Mouse (Mus musculus): ENCODE data around the gene Spata25.

Spata25 gene

DNA sequence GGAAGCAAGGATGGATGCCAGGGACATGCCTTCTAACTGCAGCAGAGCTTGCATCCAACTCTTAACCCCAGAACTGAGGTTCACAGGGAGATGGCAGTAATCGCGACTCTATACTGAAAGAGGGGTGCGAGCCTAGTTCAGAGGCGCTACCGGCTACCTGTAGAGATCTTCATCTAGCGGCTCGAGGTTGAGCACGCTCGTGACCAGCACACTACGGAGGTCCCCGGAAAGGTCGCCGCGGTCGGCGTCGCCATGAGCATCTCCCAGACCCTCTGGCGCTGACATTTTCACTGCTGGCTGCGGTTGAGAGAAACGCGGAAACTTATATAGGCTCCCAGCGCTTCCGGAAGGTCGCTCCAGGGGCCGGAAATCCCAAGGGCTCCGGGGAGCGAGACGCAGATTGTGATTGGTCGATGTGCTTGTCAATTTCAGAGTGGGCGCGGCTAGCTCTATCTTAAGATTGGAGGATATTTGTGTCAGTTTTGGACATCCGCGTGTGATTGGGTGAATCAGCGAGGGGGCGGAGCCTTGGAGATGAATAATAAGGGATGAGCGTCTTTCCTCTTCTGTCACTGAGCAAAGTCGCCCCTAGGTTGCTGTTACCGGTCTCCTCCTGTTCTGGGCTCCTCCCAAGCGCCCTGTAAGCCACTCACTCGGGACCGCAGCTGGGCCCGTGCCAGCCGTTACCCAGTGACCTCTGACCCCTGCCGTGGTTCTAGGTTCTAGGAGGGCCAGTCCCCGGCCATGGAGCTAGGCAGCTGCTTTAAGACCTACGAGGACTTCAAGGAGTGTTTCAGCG is 23.6 kb downstream of the Spata25 start, which contains the start of the genes Acot8 and Zswim3:
Acot8 (minus strand) TSS at position 350 of the 799 bp plus-strand sequence.
Zswim3 (plus strand) TSS at position 566 of the 799 bp plus-strand sequence.
- peak; percentile 100 for DNase-seq (ENCODE audit: low spot score)

DNA sequence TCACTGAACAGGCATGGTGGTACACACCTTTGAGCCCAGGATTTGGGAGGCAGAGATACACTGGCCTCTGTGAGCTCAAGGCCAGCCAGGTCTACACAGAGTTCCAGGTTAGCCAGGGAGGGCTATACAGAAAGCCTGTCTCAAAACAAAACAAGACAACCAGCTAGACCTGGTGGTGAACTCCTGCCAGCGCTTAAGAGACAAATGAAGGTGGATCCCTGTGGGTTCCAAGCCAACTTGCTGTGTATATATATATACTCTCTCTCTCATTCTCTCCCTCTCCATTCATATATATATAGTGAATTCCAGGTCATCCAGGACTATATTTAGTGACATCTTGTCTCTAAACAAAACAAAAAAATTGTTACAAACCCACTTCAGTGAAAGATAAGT is 24.4 kb downstream of the Spata25 start:
- DNase-seq (ENCODE audit: low spot score) = no peak

DNA sequence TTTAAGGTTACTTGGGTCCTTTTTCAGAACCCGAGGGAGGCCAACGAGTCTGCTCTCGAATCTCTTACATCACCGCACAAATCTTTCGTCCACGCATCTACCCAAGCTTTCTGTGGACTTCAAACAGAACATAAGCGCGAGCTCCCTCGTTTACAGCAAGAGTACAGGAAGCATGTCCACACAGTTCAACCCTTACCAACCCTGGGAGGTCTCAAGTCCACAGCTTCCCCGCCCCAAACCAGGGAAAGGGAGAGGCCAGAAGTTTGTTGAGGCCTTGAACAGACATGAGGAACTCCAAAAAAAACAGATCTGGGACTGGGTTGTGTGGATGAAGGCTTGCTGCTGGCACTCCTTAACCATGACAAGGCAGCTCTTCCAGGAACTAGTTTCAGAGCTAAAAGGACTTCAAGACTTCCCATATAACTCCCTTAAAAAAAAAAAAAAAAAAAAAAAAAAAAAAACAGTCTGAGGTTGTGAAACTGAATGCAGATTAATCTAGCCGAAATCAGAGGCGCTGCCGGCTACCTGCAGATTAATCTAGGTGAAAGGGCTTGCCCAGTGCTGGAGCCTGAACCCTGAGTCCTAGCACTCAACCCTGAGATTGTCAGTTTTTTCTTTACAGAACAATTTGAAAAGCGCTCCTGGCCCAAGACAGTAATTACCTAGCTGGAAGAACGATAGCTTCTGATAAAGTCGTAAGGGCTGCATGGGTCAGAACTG is 25.0 kb downstream of the Spata25 start:
- no peak for DNase-seq (ENCODE audit: low spot score)

DNA sequence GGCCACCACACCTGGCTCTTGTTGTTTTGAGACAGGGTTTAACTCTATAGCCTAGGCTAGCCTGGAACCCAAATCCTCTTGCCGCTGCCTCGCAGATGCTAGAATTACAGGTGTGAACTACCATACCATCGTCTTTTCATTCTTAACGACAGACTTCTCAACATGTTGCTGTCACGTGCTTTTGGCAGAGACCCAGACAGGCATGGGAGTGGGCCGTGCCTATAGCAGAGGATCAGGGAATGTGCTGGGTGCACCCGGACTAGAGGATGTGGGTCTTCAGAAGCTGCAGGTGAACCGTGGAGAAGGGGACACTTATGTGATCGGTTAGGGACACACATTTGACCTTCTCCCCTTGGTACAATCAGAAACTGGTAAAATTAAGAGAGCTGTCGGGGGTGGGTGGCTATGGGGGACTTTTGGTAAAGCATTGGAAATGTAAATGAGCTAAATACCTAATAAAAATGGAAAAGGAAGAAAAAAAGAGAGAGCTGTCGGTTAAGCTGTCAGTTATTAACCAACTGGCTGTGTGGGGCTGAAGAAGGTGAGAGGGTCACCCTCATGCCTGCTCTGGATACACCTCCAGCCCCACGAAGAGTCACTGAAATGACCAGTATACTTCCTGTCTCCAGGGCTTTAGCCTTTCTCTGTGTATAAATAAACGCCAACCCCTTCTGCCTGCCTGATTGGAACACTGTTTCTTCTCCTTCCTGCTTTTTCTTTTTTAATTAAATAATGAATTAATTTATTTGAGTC is 27.9 kb downstream of the Spata25 start:
- no peak for DNase-seq (ENCODE audit: low spot score)

DNA sequence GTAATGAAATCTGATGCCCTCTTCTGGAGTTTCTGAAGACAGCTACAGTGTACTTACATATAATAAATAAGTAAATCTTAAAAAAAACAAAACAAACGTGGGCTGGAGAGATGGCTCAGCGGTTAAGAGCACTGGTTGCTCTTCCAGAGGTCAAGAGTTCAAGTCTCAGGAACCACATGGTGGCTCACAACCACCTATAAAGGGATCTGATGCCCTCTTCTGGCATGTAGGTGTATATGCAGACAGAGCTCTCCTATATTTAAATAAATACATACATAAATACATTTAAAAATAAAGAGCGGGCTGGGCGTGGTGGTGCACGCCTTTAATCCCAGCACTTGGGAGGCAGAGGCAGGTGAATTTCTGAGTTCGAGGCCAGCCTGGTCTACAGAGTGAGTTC is 29.8 kb downstream of the Spata25 start:
- DNase-seq (ENCODE audit: low spot score) = peak; percentile 38

DNA sequence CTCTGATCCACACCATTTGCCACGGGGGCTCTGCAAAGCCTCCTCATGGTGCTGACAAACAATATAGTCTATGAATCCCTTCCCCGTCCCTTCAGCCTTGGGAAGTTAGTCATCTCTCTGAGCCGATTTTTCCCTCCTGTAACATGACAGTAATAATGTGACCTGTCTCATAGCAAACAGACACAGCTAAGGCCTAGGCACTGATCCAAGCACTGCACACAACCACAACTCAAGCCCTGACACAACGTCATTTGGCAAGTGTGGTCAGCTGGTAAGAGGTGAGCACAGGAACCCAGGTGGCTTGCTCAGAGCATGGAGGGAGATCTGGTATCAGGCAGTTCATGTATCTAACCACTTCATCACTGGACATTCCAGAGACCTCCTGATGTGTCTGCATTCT is 32.5 kb downstream of the Spata25 start:
- no peak for DNase-seq (ENCODE audit: low spot score)

DNA sequence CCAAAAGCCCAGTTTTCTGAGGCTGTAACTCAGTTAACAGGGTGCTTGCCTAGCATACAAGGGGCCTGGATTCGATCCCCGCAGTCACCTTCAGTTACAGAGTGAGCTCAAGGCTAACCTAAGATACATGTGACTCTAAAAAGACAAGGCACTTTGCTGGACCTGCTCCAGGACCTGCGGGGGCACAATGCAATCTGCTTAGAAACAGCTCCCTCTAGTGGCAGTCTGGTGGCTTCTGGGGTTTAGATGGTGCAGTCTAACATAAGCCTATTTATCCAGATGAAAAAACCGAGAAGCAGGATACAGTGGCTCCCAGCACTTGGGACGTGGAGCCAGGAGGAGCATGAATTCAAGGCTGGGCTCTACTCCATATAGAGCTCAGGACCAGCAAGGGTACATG is 34.0 kb downstream of the Spata25 start:
- peak; percentile 92 for DNase-seq (ENCODE audit: low spot score)

DNA sequence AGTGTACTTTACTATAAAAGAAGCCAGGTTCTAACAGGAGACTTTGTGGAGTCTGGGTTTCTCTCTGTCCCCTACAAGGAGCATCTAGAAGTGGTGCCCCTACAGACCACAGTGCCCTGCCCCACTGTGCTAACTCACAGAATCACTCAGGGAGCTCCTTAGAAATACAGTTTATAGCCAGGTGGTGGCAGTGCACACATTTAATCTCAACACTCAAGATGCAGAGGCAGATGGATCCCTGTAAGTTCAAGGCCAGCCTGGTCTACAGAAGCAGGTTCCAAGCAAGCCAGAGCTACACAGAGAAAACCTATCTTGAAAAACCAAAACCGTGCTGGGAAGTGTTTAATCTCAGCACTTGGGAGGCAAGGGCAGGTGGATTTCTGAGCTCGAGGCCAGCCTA is 34.6 kb downstream of the Spata25 start:
- DNase-seq (ENCODE audit: low spot score) = peak; percentile 43

DNA sequence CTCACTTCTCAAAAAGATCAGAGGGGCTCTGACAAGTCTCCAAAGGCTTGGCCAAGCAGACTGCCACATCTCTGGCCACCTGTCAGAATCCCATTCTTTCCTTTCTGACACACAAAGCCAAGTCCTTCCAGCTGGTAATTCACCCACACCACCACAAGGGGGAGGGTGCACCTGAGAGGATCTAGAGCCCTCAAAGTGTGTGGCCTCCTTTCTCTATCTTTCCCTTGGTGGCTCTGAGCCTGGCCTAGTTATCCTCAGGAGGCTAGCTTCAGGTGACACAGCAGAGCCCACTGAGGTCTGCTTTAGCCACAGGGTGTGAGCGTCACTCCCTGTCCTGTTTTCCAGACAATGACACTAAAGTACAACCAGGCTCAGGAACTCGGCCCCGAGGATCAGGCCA is 35.1 kb downstream of the Spata25 start:
- peak; percentile 78 for DNase-seq (ENCODE audit: low spot score)

DNA sequence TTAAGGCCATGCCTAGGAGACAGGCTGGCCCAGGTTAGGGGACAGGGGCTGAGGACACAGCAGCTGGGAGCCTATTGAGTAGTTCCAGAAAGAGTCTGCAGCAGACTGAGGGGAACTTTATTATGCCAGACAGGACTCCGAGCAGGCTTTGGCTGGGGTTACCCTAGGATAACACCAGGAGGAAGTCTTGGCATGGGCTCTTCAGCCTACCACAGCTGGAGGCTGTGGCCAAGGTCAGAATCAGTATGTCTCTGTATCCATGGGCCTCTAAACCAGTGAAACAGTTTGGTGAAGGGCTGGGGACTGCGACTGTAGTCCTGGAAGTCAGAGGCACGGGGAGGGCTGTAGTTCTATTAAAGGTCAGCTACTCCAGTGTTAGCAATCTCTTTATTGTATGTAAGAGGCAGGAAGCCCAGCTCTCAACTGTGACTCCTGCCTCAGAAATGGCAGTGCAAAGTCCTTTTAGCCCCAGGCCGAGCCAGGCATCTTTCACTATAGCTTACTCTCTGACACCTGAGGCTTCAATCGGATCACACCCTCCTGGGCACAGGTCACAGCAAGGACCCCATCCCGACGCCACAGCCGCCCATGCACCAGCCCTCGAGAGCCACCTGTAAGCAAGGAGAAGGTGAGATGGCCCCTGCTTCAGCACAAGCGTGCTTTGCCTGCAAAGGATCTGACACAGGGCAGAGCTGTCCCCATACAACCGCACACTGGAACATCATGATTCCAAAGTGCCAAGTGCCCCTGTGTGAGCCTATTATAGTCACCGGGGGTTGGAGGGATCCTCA is 35.7 kb downstream of the Spata25 start:
- no peak for DNase-seq (ENCODE audit: low spot score)

DNA sequence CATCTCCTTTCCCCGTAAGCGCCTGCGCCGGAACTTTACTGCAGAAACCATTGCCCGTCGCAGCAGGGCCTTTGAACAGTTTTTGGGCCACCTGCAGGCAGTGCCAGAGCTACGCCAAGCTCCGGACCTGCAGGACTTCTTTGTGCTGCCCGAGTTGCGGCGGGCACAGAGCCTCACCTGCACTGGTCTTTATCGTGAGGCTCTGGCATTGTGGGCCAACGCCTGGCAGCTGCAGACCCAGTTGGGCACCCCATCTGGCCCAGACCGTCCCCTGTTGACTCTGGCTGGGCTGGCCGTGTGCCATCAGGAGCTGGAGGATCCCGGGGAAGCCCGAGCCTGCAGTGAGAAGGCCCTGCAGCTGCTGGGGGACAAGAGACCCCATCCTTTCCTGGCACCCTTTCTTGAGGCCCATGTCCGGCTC is 36.5 kb downstream of the Spata25 start:
- no peak for DNase-seq (ENCODE audit: low spot score)

DNA sequence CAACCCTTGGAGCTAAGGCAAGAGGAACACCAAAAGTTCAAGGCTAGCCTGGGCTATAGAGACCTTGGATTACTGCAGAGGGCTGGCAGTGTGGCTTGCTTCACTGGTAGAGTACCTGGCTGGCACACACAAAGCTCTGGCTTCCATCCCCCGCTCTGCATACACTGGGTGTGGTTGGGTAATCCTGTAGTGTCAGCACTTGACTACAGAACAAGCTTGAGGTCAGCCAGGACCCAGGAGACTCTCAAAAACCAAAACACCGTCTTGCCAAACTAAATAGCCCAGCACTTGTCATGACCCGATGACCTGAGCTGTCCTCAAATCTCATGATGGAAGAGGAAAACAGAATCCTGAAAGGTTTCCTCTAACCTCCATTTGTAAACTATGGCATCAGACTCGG is 37.9 kb downstream of the Spata25 start:
- DNase-seq (ENCODE audit: low spot score) = no peak

DNA sequence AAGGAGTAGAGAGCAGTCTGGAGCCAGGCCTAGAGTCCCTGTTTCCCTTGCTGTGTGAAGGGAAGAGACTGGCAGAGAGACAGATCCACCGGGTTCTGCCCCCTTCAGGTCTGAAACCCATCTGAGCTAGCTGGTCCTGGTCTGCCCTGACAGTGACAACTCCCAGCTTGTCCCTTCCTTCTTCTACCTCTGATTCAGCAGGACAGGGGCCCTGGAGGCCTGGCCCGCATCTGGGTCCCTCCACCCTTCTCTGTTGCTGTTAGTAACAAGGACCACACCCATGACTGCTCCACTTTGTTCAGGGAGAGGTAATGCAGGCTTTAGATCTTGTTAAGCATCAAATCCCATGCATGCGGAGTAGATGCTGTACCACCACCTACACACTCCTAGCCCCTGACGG is 39.9 kb downstream of the Spata25 start:
- no peak for DNase-seq (ENCODE audit: low spot score)

DNA sequence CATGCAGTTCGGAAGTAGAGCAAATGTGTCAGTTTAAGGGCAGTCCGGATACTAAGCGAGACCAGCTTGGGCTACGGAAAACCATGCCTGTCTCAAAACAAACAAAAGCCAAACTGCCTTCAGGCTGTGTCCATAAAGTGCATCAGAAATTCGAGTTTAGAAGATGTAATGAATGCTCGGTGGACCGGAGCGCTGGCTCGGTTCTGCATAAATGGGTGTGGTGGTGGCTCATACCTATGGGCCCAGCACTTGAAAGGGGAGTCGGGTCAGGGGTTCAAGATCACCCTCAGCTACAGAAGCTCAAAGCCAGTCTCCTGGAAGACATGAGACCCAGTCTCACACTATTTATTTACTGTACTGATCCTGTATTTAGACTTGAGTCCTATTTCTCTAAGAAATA is 40.6 kb downstream of the Spata25 start:
- DNase-seq (ENCODE audit: low spot score) = no peak

DNA sequence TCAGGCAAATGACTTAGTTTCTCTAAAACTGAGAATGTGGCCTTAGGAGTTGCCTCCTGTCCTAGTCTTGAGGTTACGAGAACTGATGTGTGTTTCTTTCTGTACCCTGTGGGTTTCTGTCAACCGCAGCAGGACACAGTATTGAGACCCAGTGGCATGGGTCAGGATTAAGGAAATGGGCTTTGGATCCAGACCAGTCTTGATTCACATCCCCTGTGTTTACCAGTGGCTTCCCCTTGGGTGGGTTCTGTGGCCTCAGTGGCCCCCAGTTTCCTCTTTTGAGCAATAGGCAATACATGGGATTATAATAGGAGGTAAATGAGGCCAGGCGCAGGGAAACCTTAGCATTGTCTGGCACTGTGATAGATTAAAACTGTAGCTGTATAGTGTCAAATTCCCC is 41.3 kb downstream of the Spata25 start:
- no peak for DNase-seq (ENCODE audit: low spot score)

DNA sequence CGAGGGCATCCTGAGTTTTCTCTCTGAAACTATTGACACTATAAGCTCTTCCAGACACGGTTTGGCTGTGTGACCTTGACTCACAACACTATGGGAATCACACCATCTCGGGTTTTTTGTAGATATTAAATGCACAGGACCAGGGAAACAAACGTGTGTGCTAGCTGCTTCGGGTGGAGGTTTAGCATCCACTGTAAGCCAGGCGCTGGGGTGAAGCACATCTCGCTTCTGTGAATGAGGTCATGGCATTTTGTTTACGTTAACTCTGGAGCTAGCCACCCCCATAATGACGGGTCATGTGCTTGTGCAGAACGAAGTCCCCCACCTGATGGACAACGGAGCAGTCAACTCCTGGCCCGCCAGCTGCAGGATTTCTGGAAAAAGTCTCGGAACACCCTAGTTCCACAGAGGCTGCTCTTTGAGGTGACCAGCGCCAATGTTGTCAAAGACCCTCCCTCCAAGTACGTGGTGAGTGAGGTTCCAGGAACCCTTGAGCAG is 41.9 kb downstream of the Spata25 start:
- peak; percentile 38 for DNase-seq (ENCODE audit: low spot score)

DNA sequence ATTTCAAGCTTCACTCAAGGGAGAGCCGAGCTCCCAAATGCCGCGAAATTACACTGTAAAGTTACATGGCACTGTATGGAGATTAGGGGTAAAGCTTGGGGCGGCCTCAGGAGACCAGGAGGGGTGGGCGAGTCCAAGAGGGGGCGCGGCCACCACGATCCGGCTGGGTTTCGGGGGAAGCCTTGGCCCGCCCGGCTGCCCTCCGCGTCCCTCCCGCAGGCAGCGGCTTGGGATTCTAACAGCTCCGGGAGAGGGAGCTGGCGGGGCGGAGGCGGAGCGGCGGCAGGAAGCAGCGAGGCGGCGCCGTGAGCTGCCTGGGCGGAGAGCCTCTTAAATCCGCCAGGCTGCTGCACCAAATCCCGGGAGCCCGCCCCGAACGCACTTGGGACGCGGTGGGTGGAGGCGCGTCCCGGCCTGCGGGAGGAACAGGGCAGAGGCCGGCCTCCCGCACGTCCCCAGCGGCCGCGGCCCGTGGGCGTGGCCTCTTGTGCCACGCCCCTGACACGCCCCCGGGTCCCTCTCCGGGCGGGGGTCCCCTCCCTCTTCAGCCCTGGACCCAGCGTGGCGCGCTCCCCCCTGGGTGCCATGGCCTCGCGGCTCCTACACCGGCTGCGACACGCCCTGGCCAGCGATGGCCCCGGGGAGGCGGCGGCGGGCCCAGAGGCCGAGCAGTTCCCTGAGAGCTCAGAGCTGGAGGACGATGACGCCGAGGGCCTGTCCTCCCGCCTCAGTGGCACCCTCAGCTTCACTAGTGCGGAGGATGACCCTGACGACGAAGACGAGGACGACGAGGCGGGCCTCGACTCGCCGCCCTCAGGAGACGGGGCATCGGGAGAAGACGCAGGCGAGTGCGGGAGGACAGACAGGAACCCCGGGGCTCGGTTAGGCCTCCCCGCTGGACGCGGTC is 42.6 kb downstream of the Spata25 start, which contains the start of gene Snx21:
Snx21 (plus strand) TSS at position 343 of the 907 bp plus-strand sequence.
- peak; percentile 88 for DNase-seq (ENCODE audit: low spot score)

DNA sequence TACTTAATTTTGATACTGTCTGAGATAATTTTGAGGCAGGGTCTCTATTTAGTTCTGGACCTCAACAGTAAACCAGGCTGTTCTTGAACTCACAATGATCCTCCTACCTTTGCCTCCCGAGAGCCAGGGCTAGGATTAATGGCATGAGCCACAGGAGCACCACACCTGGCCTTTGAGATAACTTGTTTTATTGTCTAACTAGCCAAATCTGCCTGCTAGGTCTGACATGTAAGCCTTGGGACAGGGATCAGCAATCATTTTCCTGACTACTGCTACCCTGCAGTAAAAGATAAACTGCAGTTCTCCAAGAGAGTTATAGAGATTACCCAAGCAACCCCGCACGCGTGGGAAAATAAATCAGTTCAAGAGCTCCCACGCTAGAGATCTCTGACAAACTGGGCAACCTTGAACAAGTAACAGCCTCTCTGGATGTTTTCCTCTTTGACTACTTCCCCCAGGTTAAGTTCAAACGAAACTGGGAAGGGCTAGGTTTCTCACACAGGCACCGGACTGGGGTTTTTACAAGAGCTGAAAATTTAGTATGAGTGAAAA is 43.4 kb downstream of the Spata25 start:
- DNase-seq (ENCODE audit: low spot score) = no peak

DNA sequence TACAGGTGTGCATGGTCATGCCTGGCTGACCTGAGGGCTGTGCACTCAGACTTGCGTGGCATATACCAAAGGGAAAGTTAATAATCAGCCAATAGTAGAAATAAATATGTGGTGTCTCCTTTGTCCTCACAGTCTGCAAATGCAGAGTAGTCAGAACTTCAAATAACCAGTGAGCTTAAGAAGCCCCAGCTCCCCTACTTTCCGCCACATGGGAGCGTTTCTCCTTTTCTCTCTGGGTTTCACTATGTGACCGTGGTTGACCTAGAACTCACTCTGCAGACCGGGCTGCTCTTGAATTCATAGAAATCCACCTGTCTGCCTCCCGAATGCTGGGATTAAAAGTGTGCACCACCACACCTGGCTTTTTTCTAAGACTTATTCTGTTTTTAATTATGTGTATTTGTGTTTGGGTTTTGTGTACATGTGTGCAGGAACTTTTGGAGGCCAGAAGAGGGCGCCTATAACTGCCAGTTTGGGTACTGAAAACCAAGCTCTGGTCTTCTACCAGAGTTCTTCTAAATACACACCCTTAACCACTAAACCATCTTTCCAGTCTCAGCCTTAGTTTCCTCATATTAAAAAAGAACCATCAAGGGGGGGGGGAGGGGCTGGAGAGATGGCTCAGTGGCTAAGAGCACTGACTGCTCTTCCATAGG is 44.3 kb downstream of the Spata25 start:
- peak; percentile 42 for DNase-seq (ENCODE audit: low spot score)

DNA sequence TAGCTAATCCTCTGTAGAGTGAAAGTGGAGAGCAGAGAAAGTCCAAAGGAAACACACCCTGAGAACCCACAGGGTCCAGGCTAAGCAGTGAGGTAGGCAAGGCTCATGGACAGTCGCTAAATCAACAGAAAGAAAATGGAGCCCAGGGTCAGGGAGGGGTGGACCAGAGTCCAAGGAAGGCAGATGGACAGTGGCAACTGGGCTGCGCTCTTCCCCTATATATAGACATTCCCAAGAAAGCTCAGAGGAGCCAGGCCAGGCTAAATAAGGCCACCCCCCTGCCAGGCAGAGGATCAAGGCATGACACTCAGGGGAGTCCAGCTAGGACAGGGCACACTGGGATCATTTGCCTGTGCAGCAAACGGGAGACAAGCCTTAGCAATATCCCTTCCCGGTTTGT is 46.5 kb downstream of the Spata25 start:
- no peak for DNase-seq (ENCODE audit: low spot score)
